Mouse (Mus musculus) heart, embryonic 14.5 days (tissue): ENCODE measurements around the gene Gm10778. TPM values are rescaled to one million over a fixed set of nuclear protein-coding genes. Genes with fewer than 3 reads are reported as not detected.

Source experiments
- ATAC-seq: fragments of 200-750 bp; cut with Nextera tagmentation; 2 replicates; pipeline ENCODE4 v1.8.0; 2017; ENCODE audit warnings: low read depth, moderate TSS enrichment; ENCODE audit not compliant: insufficient number of reproducible peaks, insufficient read depth, low FRiP score
- H3K27ac ChIP-seq, 2 experiments: fragments of 200-500 bp in 1 of 2; fragments of 300-500 bp in 1 of 2; sonication (generic) in 1 of 2; replicated peaks in 1 of 2; 2 replicates each; pipeline ENCODE4 v1.5.1; 2012 to 2014; ENCODE audit warnings: low read depth in 2 of 2, low read length in 2 of 2, control low read depth in 1 of 2, mild to moderate bottlenecking in 1 of 2, mixed read lengths in 1 of 2; ENCODE audit not compliant: control insufficient read depth in 1 of 2, insufficient read depth in 1 of 2
- H3K27me3 ChIP-seq: fragments of 300-500 bp; sonication (generic); 2 replicates; pipeline ENCODE4 v1.6.1; 2014; ENCODE audit warnings: mild to moderate bottlenecking, low read length, control low read depth; ENCODE audit not compliant: control insufficient read depth, insufficient read depth
- H3K36me3 ChIP-seq: fragments of 300-500 bp; sonication (generic); 2 replicates; pipeline ENCODE4 v1.6.1; 2014; ENCODE audit warnings: mild to moderate bottlenecking, control low read depth, low read length, mixed read lengths; ENCODE audit not compliant: control insufficient read depth, insufficient read depth
- H3K4me1 ChIP-seq, 2 experiments: fragments of 200-500 bp in 1 of 2; fragments of 300-500 bp in 1 of 2; sonication (generic) in 1 of 2; 2 replicates each; pipeline ENCODE4 v1.6.1; 2012 to 2014; ENCODE audit warnings: low read length in 2 of 2, control low read depth in 1 of 2, mixed read lengths in 1 of 2; ENCODE audit not compliant: control insufficient read depth in 2 of 2, insufficient read depth in 2 of 2
- H3K4me2 ChIP-seq: fragments of 300-500 bp; sonication (generic); 2 replicates; pipeline ENCODE4 v1.6.1; 2014; ENCODE audit warnings: mild to moderate bottlenecking, low read length
- H3K4me3 ChIP-seq, 2 experiments: fragments of 200-500 bp in 1 of 2; fragments of 300-500 bp in 1 of 2; sonication (generic) in 1 of 2; 2 replicates each; pipeline ENCODE4 v1.5.1; 2012 to 2014; ENCODE audit warnings: low read length in 2 of 2, mild to moderate bottlenecking in 2 of 2, control low read depth in 1 of 2, low read depth in 1 of 2, moderate library complexity in 1 of 2; ENCODE audit not compliant: control insufficient read depth in 1 of 2, insufficient read depth in 1 of 2
- H3K9ac ChIP-seq: fragments of 300-500 bp; sonication (generic); 2 replicates; pipeline ENCODE4 v1.6.1; 2014; ENCODE audit warnings: mild to moderate bottlenecking, low read length
- H3K9me3 ChIP-seq: fragments of 300-500 bp; sonication (generic); 2 replicates; pipeline ENCODE4 v1.6.1; 2016; ENCODE audit warnings: low read length, control low read depth; ENCODE audit not compliant: control insufficient read depth
- WGBS: fragments of 180-500 bp; shearing (Covaris S2); extraction: QIAGEN DNeasy Blood & Tissue Kit; methylation state at CpG from one replicate; pipeline ENCODE4 v1.1.7; 2014; 5-methylcytosine and 5-hydroxymethylcytosine counted together
- polyA plus RNA-seq: library from polyadenylated mRNA; unstranded; fragments of >200 nt; fragmentation: Nextera tagmentation; extraction: Ambion mirVana; gene quantifications from 2 replicates; pipeline ENCODE4 v1.2.1, GENCODE M21; 2014

The Gm10778 gene
- polyA plus RNA-seq, 1 experiment from 2014 or later, result 3.3 TPM

DNA sequence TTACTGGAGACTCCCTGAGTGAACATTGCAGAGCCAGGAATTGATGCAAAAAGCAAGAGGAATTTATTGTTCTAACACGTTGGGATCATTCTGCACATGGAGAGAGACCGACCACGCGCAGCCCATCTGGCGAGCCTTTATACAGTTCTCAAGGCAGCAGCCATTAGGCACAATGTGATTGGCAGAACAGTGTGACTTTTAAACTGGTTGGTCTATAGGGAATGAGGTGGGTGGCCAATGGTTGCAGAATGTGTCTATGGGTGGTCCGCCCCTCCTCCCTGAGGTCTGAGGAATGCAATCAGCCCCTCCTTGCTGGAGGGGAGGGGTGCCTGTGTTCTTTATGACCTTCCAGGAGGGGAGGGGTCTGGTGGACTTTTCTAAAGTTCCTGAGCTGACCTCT, 33.4 kb upstream of the Gm10778 start:
- Histone ChIP-seq H3K9me3 (no peaks in the 10 kb centered on the region), H3K4me1 (no peaks in the 10 kb centered on the region), H3K4me3 (no peak overlapping the region), H3K36me3 (no peaks in the 10 kb centered on the region), H3K27me3 (no peaks in the 10 kb centered on the region), H3K4me2 (no peak overlapping the region), H3K27ac (no peak overlapping the region), H3K9ac (no peak overlapping the region)
- 76% methylated on average over 6 of the region's 6 CpGs for WGBS
- ATAC-seq, result no peak

- peaks cover 40% of the 10 kb centered on the region for H3K36me3 ChIP-seq
- no peak overlapping the region for H3K9ac ChIP-seq
- no peaks in the 10 kb centered on the region for H3K9me3 ChIP-seq
- no peak overlapping the region for H3K4me2 ChIP-seq
- H3K27ac ChIP-seq, result no peak overlapping the region
- H3K27me3 ChIP-seq, result no peaks in the 10 kb centered on the region
- ATAC-seq, result no peak
- no peak overlapping the region for H3K4me3 ChIP-seq
- H3K4me1 ChIP-seq, result no peaks in the 10 kb centered on the region
- 85% methylated on average over 5 of the region's 5 CpGs for WGBS
Observed at GRCm38 (mm10) chr10:81619976-81620375, 28.9 kb upstream of the Gm10778 start.

DNA sequence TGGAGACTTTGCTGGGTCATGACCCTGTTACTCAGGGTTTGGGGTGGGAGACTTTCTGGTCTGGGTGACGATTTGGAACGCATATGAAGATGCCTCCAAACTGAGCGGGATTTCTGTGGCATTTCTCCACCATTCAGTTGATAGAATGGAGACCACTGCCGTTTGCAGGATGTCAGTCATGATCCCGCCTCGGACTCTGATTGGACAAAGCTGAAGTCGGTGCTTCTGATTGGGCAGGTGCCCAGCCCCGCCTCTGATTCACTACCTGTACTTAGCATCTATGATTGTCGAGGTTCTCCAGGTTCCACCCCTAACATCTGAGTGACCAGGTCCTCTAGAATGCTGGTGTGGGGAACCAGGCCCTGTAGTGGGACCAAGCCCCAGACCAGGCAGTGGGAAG, 28.1 kb upstream of the Gm10778 start:
- no peaks in the 10 kb centered on the region for H3K4me1 ChIP-seq
- 49% methylated on average over 9 of the region's 9 CpGs for WGBS
- no peak overlapping the region for H3K27ac ChIP-seq
- H3K4me3 ChIP-seq, result no peak overlapping the region
- no peak for ATAC-seq
- peaks cover 48% of the 10 kb centered on the region for H3K36me3 ChIP-seq
- H3K9me3 ChIP-seq, result no peaks in the 10 kb centered on the region
- H3K9ac ChIP-seq, result no peak overlapping the region
- no peak overlapping the region for H3K4me2 ChIP-seq
- no peaks in the 10 kb centered on the region for H3K27me3 ChIP-seq

DNA sequence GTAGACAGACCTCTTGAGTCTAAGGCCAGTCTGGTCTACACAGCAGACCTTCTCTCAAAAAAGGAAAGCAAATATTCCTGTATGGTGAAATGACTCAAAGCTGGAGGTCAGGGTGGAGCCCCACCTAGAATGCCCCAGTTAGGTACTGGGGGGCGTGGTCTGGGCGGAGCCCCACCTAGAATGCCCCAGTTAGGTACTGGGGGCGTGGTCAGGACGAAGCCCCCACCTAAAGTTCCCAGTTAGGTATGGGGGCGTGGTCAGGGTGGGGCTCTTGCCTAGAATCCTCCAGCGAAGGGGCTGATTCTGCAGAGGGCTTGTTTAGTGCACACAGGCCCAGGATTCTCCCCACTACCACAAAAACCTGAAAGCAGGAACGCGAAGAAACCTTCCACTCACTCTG, 25.4 kb upstream of the Gm10778 start:
- WGBS, result 55% methylated on average over 8 of the region's 8 CpGs

DNA sequence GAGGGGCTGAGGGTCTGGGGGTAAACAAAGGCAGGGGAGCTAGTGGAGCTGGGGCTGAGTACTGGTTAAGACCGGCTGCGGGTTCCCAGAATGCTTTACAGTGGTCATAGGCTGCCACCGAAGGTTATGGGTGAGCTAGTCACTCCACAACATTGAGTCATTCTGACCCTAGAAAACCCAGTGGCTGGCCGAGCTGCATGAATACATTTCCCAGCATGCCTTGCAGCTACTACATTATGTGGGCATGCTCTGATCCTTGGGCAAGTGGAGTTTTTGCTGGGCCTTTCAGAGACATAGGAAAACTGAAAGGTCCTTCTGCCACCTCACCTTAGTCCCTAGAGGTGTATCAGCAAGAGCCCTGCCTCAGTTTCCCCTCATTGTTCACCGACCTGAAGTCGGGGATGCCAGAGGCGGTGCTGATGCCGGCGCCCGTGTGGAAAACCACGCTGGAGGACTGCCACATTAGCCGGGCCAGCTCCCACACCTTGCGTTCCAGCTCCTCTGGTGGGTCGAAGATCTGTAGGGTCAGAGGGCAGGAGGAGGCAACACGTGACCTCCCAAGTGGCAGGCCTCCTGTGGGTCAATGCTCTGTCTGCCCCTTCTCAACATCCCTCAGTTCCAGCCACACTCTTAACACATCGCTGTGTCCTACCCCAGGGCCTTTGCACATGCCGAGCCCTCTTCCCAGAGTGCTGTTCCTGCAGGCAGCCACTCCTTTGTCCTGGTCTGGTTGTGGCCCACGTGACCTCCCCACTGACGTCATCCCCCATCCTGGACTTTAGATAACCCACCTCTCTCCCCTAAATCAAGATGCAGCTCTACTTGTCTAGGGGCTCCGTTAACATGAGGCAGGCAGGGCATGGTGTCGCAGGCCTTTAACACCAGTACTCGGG, 22.5 kb upstream of the Gm10778 start:
- Histone ChIP-seq H3K9me3 (no peaks in the 10 kb centered on the region), H3K4me1 (peaks cover 11 to 14% of the 10 kb centered on the region in 2 experiments), H3K36me3 (peaks cover 43% of the 10 kb centered on the region), H3K4me2 (peak overlapping the region; percentile 79), H3K9ac (peak overlapping the region; percentile 78), H3K27me3 (no peaks in the 10 kb centered on the region), H3K27ac (peak overlapping the region in 1 of 2 experiments; percentile 90; a peak in 3 of 4 replicates), H3K4me3 (peak overlapping the region; percentile 69 to 89)
- no peak for ATAC-seq
- 85% methylated on average over 22 of the region's 22 CpGs for WGBS

More for the DNA sequence above, 25.4 kb upstream of the Gm10778 start:
- H3K27ac ChIP-seq, result no peak overlapping the region
- H3K4me1 ChIP-seq, result peaks cover 11 to 14% of the 10 kb centered on the region in 2 experiments
- no peaks in the 10 kb centered on the region for H3K9me3 ChIP-seq
- no peak for ATAC-seq
- peaks cover 49% of the 10 kb centered on the region for H3K36me3 ChIP-seq
- no peak overlapping the region for H3K4me2 ChIP-seq
- no peak overlapping the region for H3K4me3 ChIP-seq
- no peak overlapping the region for H3K9ac ChIP-seq
- no peaks in the 10 kb centered on the region for H3K27me3 ChIP-seq

- Histone ChIP-seq H3K36me3 (peaks cover 34% of the 10 kb centered on the region), H3K27me3 (no peaks in the 10 kb centered on the region), H3K4me2 (peak within 1 kb of the TSS; percentile 79), H3K4me3 (peak within 1 kb of the TSS; percentile 69 to 89), H3K9ac (peak within 1 kb of the TSS; percentile 78), H3K9me3 (no peaks in the 10 kb centered on the region), H3K4me1 (peaks cover 11 to 14% of the 10 kb centered on the region in 2 experiments), H3K27ac (peak within 1 kb of the TSS; percentile 90 to 94)
- ATAC-seq, result peak; percentile 78
- WGBS, result 5% methylated on average over 40 of the region's 40 CpGs
Observed at GRCm38 (mm10) chr10:81626994-81627835, 21.6 kb upstream of the Gm10778 start, which contains the start of gene Sirt6. Gene Sirt6, minus strand, starts transcription at chr10:81627797.

DNA sequence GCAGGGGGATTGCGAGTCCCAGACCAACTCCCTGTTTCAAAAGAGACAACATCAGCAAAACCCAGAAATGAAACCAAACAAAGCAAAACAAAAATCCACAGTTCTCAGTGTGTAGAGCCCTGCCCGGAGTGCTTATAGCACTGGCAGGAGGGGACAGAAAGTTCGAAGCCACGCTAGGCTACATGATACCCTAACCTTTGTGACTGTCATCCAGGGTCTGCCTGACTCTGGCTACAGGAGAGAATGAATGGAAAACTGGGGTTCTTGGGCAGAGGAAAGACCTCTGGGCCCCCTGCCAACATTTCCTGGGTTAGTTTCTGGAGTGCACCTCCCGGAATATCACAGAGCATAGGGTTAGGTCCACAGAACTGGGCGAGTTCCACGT, 21.0 kb upstream of the Gm10778 start:
- Histone ChIP-seq H3K27ac (peak overlapping the region; percentile 90 to 94), H3K4me2 (peak overlapping the region; percentile 79), H3K9ac (peak overlapping the region; percentile 78), H3K36me3 (peaks cover 28% of the 10 kb centered on the region), H3K27me3 (no peaks in the 10 kb centered on the region), H3K4me3 (peak overlapping the region; percentile 69 to 89), H3K9me3 (no peaks in the 10 kb centered on the region), H3K4me1 (peaks cover 11 to 14% of the 10 kb centered on the region in 2 experiments)
- 52% methylated on average over 7 of the region's 7 CpGs for WGBS
- 0 out of 2 replicates have a peak, but pooled peaks have one; percentile 28 for ATAC-seq
